Mouse (Mus musculus) liver, adult (tissue): Measurements from ENCODE around the gene Ccr1.

Source experiments
- GATA4 ChIP-seq: IDR thresholded peaks from 2 replicates; pipeline ENCODE4 v1.6.1; 2014; ENCODE audit warnings: mild to moderate bottlenecking, low read length; ENCODE audit not compliant: insufficient replicate concordance

Gene Ccr1

GRCm38 (mm10) chr9:123932911-123933675 is 35.4 kb downstream of the Ccr1 start:
- TF ChIP-seq GATA4: no peak

GRCm38 (mm10) chr9:123931761-123932700 is 36.5 kb downstream of the Ccr1 start:
- TF ChIP-seq GATA4: peak; percentile 75; the same call in 1 of the 2 replicates

GRCm38 (mm10) chr9:123930926-123931325 is 37.6 kb downstream of the Ccr1 start:
- no peak for TF ChIP-seq GATA4

GRCm38 (mm10) chr9:123930476-123930875 is 38.0 kb downstream of the Ccr1 start:
- no peak for TF ChIP-seq GATA4

- TF ChIP-seq GATA4: no peak
These were observed 38.6 kb downstream of the Ccr1 start for GRCm38 (mm10) chr9:123929936-123930335.

- TF ChIP-seq GATA4: peak; percentile 78; the same call in 1 of the 2 replicates
These were observed 39.7 kb downstream of the Ccr1 start for GRCm38 (mm10) chr9:123928759-123929246.

- no peak for TF ChIP-seq GATA4
These were observed 40.3 kb downstream of the Ccr1 start for GRCm38 (mm10) chr9:123928118-123928758.

- TF ChIP-seq GATA4: no peak
These were observed 41.1 kb downstream of the Ccr1 start for GRCm38 (mm10) chr9:123927281-123927960.

GRCm38 (mm10) chr9:123925101-123925946 is 43.2 kb downstream of the Ccr1 start:
- TF ChIP-seq GATA4: no peak

GRCm38 (mm10) chr9:123924589-123925066 is 43.9 kb downstream of the Ccr1 start:
- TF ChIP-seq GATA4: no peak

- TF ChIP-seq GATA4: no peak
These were observed 45.1 kb downstream of the Ccr1 start for GRCm38 (mm10) chr9:123923146-123923991.
